Mouse (Mus musculus): Measurements from ENCODE around the gene Epdr1.

DNA sequence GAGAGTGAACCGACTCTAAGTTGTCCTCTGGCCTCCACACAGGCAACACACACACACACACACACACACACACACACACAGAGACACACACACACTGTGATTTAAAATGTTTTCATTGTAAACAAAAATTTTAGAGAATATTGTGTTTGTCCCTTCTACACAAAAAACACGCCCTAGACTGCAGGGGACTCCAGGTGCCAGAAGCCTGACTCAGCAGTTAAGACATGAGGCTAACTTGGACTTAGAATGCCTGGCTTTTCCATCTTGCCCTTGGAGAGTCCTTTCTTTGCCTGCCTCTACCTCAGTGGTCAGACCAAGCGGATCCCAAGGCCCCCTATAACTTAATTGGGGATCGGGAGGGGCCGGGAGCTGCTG is 899 bp downstream of the Epdr1 start:
- TF ChIP-seq CTCF (IDR thresholded peaks at IDR 0.05; ENCODE audit: borderline replicate concordance, insufficient read depth, low read depth, low read length) (no peak), POLR2A (IDR thresholded peaks at IDR 0.05; ENCODE audit: borderline replicate concordance, insufficient read depth, low read length) (no peak)

Measured in cerebellum, adult 2 months (tissue).